Mouse (Mus musculus) hindlimb bud, embryonic 11.5 days (tissue): ENCODE results near the gene Dbndd2.
A peak's percentile ranks its signal among the peaks of the same experiment; 100 is the strongest.

Source experiments
- DNase-seq: peaks from one replicate; pipeline ENCODE4 v3.0.0-alpha.2; 2012; ENCODE audit warnings: low read depth, low spot score; ENCODE audit errors: extremely low spot score

The Dbndd2 gene

DNA sequence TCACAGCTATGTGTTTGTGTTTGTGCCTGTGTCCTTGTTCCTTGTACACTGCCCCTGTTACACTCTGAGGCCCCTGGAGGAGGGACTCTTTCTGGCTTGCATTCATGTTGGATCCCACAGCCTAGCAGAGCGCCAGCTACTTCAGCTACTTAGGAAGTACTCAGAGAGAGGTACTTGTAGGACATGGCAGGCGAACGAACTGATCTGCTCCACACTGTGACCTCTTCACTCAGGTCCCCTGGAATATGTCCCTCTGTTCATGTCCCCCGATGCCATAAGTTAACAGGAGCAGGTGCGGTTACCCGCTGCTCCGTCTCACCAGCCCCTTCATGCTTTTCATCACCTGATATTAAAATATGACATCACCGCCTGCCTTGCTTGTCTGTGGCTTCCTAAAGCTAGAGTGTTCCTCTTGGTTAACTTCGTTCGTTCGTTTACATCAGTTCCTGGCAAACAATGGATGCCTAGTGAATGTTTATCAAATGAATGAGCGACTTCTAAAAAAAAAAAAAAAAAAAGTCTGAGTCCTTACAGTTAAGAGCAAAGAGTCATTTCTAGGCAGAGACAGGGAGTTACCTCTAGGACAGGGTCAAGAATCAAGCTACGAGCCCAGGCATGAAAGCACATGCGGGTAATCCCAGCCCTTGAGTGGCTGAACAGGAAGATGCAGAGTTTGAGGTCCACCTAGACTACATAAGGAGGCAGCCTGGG, 32.7 kb upstream of the Dbndd2 start:
- no peak for DNase-seq

DNA sequence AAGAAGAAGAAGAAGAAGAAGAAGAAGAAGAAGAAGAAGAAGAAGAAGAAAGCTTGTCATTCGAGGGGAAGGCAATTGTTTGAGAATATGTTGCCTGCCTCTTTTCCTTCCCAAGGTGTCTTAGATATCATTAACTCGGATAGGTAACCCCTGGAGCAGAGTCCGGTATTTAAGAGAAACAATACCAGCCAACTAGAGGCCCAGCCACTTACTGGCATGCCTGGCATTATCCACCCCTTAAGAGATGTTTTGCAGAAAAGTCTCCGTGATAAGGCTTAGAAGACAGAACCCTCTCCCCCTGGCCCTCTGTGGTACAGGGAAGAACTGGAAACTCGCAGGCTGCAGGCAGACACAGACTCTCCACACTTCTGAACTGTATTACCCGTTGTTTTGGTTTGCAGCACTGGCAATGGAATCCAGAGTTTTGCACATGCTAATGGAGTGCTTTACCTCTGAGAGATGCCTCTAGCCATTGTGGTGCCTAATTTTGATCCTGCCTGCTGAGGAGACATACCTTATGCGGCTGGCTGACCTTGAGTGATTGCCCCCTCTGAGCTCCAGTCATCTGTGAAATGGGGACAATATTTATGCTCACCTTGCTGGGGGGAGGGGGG, 31.9 kb upstream of the Dbndd2 start:
- DNase-seq, result no peak

DNA sequence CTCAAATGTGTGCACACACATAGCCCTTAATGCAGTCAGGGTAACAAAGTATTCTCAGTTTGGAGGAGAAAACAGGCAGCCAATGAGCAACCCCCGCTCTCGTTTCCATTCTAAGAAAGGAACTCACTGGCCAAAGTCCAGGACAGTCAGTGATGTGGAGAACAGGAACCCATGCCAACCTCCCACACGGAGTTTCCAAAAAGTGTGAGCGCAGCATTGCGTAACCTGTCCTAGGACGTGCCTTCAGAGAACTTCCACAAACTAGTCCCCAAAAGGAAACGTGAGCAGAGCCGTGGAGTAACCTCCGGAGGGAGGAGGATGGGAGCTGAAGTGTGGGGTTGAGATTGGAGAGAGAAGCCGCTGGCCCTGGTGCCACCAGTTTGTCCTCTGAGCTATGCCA, 31.1 kb upstream of the Dbndd2 start:
- DNase-seq, result no peak

DNA sequence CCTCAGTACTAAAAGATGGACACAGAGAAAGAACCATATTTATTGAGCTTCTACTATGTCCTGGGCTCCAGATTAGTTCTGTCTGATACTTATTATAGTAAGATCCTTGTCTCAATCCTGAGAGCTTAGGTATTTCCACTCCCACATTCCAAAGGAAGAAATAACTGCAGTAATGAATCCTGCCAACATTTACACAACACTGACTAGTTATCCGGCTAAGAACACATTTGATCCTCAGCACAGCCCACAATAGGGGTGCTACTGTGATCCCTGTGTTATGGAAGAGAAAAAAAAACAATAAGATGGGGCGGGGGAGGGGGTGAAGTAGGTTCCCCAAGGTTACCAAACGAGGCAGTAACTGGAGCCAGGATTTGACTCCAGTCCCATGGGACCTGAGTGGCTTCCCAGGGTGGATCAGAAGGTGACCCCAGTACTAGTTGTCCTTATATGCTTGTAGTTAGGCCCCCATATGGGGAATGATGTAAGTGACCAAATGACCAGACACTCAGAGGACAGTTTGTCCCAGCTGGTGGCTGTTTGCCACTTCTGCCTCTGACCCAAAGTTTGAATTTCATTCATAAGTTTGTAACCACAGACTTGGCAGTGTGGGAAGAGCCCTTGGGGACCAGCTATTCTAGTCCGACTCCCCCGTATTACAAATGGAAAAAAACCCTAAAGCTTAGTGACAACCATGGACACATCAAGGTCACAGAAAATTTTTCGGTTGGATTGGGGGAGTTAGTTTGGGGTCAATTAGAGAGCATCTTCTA, 30.3 kb upstream of the Dbndd2 start:
- no peak for DNase-seq

DNA sequence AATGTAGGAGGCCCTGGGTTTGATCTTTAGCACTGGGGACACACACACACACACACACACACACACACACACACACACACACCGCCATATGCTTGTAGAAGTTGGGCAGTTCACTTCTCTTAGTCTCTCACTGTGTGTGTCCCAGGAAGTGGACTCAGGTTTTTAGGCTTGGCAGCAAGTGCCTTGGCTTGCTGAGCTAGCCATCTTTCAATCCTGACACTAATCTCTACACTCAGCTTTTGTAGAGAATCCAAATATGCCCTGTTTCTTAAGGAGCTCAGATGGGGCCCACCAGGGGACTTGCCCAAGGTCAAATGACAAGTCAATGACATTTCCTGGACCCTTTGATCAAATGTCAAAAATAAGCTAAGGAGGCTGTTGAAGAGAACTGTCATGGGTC, 29.5 kb upstream of the Dbndd2 start:
- DNase-seq, result no peak

DNA sequence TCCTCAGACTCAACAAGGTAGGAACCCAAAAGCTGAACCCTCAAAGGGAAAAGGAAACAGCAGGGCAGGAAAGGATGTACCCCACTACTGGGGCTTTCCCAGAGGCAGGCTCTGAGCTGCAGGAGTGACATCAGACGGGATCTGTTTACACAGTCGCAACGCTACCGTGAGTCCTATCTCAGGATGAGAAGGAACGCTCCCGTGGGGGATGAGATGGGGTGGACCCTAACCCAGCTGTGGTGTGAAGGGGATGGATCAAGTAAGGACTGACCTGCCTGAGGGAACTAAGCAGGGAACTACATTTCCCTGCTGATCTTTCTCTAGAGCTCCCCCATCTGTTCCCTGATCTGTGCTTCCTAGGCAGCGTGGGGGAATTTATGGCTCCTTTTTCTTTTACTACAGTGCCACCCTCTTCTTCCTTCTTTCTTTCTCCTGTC, 29.0 kb upstream of the Dbndd2 start, which contains the start of gene Sys1:
Gene Sys1, plus strand, starts transcription at position 101 of the 437 bp plus-strand sequence.
- no peak for DNase-seq

DNA sequence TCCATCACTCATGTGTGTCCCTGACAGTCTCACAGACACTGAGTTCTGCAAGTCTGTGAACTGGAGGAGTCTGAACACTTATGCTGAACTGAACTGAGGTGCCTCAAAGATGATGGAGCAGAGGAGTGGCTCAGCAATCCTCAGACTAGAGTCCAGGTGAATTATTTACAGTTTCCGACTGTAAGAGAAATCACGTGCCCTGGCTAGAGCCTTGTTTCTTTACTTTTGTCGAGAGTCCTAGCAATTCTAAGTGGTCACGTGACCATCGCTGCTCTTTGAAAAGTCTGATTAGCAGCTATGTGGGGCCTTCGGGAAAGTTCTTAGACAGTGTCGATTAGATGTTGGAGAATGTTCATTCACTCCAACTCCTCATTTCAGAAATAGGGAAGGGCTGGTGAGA, 28.0 kb upstream of the Dbndd2 start:
- no peak for DNase-seq

DNA sequence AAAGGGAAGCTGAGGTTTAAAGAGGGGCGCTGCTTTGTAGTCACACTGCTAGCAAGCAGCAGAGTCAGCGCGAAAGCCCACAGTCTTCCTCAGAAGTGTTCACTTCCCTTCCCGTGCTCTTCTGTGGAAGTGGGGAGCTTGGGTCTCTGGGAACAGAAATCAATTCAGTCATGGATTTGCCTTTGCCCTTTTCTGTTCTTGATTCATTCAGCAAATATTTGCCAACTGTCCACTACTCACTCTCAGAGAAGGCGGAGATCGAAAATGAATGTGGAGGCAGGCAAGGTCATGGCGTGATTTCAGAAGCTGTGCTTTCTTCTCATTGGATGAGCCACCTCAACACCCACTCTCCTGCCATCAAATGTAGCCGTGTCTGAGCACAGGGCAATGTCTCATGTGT, 27.4 kb upstream of the Dbndd2 start:
- DNase-seq, result no peak

DNA sequence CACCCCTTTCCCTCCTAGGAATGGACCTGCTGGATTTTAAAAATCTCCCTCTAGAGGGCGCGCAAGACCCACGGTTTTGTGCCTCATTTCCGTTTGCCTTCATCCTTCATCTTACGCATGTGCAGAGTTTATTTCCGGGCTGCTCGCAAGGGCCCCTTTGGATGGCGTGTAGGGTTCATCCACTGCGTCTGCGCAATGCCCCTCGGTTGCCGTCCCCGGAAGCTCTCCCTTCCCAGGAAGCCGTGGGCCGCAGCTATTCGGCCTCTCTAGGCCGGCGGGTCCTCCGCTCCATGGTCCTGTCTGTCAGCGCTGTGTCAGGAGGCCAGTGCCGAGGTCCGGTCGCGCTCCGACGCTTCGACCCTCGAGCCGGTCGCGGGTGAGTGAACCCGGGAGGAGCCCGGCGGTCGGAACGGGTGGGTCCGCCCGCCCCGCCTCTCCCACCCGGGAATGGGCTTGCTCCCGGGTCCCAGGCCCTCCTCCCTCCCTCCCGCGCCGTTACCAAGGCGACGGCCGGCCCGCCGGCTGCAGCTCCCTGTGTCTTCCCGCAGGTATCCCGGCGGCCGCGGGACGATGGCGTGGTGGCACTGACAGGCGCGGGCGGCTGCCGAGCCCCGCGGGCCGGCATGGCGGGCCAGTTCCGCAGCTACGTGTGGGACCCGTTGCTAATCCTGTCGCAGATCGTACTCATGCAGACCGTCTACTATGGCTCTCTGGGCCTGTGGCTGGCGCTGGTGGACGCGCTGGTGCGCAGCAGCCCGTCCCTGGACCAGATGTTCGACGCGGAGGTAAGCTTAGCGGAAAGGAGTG, 25.0 kb upstream of the Dbndd2 start, which contains the start of gene Gm20458:
Gene Gm20458, plus strand, starts transcription at position 223 of the 807 bp plus-strand sequence.
- DNase-seq, result peak; percentile 96

DNA sequence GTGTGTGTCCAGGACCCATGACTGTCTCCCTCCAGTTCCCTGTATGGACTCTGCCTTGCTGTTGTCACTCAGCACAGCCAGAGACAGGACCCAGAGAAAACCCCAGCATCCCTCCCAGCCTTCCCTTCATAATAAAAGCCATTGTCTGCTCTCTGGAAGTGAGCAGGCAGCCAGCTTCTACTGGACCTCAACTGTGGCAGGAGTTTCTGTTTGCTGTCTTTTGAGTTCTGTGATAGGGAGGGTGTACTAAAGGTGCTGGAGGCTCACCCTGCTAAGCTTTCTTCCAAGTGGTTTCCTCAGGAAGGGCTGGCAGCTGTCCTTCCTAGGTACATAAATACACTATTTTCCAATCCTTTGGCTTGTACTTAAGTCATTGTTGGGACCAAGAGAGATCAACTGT, 20.7 kb upstream of the Dbndd2 start:
- DNase-seq, result no peak

DNA sequence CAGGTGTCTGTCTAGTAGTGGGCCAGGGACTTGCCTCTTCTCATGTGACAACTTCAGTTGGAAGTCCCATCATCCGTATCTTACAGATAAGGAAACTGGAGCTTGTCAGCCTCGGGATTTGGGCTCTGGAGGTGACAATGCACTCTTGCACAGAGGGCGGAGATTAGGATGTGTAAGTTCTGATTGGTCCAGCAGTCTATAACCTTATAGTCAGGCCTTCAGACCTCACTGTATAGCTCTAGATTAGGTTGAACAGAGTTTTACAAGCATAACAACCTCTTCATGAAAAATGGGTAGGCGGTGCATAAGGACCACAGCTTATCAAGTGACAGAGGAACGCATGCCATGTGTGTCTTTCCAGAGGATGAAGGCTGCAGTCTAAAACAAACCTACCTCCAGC, 19.1 kb upstream of the Dbndd2 start:
- DNase-seq, result no peak

DNA sequence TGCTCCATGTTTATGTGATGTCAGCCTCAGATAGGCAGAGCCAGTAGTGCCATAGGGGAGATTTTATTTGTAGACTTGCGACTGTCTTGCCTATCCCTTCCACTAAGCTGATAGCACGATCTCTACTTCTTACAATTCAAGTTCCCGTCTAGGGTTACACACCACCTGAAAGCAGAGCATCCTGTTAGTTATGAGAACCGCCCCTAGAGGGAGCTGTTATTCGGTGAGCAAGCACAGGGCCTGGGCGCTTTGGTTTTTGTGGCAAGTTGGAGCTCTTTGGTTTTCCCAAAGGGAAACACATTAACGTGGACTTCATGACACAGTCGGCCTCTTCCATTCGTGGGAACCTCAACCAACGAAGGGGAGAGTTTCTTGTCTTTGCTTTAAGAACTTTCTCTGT, 15.7 kb upstream of the Dbndd2 start:
- DNase-seq, result peak; percentile 49

DNA sequence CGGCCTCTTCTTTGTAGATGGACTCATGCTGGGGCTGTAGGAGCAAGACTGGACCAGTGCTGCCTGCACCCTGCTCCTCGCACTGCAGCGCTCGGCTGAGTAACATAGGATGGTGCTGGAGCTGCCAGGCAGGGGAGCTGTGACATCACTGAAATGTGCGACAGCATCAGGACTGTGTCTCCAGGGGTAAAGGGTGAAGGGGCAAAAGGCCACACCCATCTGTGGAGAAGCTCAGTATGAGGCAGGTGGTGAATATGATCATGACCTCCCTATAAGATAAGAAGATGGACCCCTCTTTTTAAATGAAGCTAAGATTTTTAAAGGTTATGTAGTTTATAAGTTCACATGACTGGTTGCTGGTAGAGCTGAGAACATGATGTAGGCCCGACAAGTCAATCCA, 12.3 kb upstream of the Dbndd2 start, which contains the start of gene Trp53tg5:
Gene Trp53tg5, minus strand, starts transcription at position 101 of the 400 bp plus-strand sequence.
- no peak for DNase-seq

DNA sequence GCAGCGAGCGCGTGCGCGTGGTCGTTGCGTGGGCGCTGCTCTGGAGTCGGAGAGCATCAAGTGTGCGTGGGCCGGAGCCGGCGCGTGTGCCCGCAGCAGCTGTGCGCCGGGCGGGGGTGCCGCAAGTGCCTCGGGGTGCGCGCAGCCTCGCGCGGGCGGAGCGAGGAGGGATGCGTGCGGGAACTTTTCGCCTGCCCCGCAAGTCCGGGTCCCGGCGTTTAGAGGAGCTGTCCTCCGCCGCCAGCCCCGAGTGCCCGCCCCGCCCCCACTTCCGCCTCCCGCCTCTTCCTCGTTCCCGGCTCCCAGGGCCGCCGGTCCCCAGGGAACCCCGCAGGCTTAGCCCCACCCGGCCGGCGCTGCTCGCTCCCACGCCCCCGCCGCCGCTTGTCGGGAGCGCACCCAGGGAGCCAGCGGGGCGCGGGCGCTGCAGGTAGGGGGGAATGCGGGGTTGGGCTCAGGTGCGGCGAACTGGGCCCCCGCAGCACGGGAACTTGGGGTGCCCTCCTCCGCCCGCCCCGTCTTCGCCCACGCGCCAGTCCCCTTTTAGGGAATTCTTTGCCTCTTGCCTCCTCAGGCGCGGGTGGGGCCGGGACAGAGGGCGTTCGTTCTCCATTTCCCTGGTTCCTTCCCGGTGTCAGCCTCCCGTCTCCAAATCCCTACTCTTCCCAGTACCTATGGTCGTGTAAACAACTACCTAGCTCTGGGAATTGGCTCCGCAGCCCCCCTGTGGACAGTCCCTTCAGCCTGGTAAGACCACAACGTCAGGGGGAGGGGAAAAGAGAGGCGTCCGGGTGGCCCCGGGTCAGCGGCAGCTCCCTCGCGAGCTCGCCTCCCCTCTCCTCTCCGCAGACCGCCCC, 580 bp downstream of the Dbndd2 start:
- no peak for DNase-seq

DNA sequence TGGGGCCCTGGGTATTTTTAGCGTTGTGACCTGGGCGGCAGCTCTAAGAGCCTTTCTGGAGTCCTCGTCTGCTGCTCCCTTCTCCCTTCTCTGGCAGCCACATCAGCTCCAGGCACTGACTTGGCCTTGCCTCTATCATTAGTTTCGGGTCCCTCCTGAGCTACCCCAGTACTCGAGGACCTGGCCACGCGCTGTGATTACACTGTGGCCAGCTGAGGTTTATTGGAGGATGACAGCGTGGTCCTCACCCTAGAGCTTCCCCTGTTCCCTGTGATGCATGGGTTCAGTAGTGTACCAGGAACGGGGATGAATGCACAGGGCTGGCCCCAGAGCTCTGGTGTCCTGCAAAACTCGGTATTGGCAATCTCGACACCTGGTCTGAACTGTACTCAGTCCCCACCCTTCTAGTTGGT, 1.2 kb downstream of the Dbndd2 start:
- DNase-seq, result no peak

DNA sequence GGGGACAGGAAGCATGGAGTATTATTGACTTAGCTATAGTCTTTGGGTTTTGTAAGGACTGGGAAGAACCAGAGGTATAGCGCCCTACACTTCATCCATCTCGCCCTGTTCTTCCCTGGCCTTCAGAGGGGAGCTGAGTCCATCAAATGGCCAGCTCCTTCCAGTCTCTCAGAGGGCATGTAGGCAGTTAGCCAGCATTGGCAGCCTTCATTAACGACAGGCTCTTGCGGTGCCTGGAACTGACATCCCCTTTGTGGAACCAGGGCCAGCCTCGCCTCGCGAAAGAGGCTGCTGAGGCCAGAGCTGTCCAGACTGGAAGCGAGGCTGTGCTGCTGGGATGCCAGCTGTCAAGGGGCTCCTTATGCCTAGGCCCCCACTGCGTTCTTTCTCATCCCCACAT, 1.9 kb downstream of the Dbndd2 start:
- DNase-seq, result no peak

DNA sequence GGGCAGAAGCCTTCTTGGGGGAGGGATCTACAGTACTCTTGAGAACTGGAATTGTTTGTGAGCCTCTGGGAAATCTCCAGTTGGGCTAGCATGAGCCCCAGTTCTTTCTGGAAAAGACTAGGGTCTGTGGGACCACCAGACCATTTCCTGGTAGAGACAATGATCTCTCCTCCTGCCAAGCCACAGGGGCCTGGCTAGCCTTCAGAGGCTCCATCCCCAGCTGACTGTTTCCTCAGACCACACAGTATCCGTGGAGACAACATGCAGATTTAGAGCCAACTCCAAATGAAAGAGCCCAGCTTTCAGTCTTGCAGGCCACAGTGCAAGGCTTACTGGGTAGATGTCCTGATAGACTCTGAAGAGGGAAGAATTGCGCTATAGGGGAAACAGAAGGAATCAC, 8.2 kb downstream of the Dbndd2 start:
- no peak for DNase-seq

DNA sequence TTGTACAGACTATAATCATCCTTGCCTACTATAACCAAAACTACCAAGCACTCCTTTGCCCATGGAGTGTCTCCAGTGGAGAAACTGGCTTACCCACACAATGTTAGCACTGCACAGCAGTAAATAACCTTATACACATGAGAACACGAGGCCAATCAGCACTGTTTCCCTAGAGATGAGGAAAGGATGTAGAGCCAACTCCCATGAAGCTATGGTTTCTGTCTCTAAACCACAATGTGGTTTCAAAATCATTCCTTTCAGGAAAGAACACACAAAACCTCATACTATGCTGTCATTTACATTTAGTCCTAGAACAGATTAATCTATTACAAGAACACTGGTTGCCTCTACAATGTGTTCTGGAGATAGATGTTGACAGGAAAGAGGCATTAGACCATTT, 10.4 kb downstream of the Dbndd2 start:
- DNase-seq, result no peak

DNA sequence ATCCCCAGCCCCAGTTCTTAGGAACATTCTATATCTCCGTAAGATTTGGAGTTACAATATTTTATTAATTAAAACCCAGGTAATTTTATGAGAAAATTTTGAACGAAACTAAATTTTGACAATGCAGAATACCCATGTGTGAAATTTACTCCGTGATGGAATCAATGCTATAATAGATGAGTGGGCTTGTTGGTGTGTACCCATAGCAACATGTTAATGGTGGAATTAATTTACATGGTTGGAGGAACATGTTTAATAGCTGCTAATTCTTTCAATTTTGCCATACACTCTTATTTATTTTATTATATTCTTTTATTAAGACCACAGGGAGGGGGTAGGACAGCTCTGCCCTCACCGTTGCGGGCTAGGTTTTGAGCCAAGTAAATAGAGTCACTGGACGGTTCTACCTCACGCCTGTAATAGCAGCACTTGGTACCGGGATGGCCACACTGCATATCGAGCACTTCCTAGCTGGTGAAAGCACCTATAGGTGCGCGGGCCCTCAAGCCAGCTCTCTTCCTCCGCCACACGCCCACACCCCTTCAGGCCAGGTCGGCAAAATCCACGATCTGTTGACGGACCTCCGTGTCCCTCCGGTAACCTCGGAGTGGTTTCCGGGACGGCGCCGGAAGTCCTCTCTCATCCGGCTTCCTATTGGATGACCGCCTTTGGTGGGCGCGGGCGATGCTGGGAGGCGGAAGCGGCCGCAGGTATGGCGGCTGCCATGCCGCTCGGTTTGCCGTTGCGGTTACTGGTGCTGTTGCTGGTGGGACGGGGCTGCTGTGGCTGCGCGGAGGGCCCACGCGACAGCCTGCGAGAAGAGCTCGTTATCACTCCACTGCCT, 11.2 kb downstream of the Dbndd2 start, which contains the start of gene Pigt:
Gene Pigt, plus strand, starts transcription at position 674 of the 844 bp plus-strand sequence.
- no peak for DNase-seq
